Mouse (Mus musculus): ENCODE data around the gene Ssbp3. TPM values are rescaled to one million over a fixed set of nuclear protein-coding genes. Genes with fewer than 3 reads are reported as not detected.

Gene Ssbp3
- total RNA-seq, 2 experiments from 2014 or later: 146 to 149 TPM

DNA sequence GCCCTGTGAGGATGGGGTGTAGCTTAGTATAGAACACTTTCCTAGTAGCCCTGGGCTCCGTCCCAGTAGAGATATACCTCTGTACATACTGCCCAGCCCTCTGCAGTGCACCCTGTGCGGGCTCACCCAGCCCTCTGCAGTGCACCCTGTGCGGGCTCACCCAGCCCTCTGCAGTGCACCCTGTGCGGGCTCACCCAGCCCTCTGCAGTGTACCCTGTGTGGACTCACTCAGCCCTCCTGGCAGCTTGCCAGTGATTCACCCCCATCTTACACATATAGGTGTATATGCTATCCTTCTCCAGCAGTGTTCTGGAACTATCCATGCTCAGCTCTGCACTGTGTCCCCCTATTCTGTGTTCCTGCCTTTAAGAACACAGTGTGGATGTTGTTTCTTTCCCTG is 168.4 kb downstream of the Ssbp3 start:
- intact Hi-C loops (cut with DNase I): no loop called here

DNA sequence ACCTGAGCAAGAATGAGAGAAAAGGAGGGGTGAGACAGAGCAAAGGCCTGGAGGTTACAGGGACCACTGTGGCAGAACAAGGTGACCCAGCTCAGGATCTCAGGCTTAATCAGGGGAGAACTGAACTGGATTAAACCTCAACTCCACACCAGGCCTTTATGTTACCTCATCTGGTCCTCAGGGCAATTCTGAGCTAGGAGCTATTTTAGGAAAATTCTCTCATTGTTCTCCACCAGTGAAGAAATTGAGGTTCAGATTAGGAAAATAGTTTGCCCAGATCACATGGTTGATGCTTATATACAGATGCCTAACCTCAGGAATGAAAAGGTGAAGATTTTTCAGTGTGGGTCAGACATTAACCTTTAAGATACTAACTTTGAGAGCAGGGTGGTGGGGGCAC is 169.2 kb downstream of the Ssbp3 start:
- no peak for DNase-seq
- intact Hi-C loops (cut with DNase I): no loop called here

More for the DNA sequence above, 168.4 kb downstream of the Ssbp3 start:
- DNase-seq: no peak

DNA sequence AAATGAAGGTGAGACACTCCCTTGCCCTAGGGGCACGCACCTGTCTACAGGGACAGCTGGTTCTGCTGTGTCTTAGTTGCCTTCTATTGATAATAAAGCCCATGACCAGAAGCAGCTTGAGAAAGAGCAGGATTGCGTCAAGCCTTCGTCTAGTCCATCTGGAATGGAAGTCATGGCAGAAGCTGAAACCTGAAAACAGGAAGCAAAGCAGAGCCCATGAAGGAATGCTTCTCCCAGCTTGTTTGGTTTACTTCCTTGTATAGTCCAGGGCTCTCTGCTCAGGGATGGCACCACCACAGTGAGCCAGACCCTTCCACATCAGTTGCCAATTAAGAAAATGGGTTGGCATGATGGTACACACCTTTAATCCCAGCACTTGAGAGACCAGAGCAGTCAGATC is 171.7 kb downstream of the Ssbp3 start:
- intact Hi-C loops (cut with DNase I): no loop called here
- DNase-seq: no peak

DNA sequence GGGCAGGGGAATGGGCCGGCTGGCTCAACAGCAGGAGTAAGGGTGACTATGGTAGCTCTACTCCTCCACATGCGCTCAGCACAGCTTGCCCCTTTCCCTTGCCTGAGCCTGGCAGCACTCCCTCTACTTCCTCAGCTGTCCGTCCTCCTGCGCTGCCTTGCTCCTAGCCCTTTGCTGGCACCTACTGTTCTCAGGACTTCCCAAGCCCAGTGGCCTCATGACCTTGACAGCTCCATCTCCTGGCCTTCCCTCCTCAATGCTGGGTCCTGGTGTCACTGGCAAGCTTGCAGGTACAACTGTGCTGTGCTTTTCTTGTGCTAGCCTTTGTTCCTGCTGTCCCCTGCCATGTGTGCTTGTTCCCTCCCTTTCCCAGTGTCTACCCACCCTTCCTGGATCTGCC is 172.6 kb downstream of the Ssbp3 start:
- DNase-seq: no peak

DNA sequence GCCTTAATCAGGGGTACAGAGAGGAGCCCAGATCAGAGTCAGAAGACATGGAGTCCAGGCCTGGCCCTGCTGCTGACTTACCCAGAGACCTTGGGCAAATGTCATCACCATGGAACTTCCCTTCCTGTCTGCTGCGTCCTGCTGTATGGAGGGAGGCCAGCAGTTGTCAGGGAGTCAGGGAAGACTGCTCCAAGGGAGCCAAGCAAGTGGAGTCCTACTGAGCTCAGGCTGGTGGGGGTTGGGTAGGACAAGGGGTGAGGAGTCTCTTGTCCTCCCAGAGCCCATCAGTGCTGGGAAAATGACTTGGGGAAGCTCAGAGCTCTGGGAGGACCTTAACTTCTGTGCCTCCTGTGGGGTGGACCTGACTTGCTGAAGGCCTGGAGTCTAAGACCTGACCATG is 173.8 kb downstream of the Ssbp3 start:
- intact Hi-C loops (cut with DNase I): no loop called here
- peak; percentile 41 for DNase-seq

More for the DNA sequence above, 172.6 kb downstream of the Ssbp3 start:
- intact Hi-C loops (cut with DNase I): no loop called here

DNA sequence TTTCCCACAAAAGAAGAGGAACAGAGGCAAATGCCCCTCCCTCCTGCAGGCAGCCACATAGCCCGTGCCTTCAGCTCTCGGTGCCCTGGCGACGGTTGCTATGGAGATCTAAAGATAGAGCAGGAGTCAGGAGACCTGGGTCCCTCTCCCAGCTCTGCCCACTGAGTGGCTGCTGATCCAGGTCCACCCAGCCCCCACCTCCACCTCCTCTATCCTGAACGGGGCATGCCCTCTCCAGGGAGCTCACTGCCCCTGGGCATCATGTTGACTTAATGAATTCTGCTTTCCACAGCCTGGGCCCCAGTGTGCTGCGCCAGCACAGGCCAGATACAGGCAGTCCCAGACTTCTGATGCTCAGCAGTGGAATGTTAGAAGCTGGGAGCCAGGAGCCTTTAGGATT is 174.4 kb downstream of the Ssbp3 start:
- DNase-seq: peak; percentile 59
- intact Hi-C loops (cut with DNase I): no loop called here

DNA sequence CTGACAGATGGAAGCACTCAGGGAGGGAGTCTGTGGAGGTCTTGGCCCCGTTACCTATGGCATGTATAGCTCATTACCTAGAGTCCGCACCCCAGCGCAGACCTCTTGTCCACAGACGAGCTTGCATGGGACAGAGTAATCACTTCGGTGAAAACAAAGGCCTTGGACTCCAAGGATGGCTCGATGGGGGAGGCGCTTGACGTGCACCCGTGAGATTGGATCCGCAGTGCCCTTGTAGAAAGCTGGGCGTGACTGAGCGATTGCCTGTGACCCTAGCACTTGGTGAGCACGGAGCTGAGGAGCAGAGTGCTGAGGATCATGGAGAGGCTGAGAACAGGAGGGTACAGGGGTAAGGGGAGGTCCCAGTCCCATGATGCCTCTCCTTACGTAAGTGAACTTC is 181.2 kb downstream of the Ssbp3 start:
- DNase-seq: no peak
- intact Hi-C loops (cut with DNase I): no loop called here

DNA sequence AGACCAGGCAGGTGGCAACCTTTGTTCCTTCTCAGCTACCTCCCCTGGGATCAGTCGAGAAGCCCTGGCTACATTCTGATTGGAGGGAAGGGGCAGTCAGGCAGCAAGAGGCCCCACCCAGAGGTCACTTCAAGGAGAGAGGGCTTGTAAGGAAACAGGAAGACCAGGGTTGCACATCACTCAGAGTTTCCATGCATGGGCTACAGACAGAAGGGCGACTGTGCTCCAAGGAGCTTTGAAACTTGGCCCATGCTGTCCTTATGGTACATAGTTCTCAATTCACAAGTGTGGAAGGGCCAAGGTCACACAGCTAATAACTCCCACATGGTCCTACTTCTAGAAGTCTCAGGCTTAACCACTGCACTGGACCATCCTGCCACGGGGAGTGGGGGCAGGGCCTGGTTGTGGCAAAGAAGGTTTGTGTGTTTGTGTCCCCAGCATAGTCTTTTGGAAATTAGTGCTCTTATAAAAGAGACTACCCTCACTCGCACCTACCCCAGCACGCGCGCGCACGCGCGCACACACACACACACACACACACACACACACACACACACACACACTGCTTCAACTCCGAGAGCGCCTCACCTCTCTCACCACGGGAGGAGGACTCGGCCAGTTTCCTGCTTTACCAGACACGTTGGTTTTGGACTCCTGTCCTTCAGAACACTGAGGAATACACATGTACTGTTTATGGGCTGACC is 184.1 kb downstream of the Ssbp3 start:
- intact Hi-C loops (cut with DNase I): no loop called here
- DNase-seq: no peak

DNA sequence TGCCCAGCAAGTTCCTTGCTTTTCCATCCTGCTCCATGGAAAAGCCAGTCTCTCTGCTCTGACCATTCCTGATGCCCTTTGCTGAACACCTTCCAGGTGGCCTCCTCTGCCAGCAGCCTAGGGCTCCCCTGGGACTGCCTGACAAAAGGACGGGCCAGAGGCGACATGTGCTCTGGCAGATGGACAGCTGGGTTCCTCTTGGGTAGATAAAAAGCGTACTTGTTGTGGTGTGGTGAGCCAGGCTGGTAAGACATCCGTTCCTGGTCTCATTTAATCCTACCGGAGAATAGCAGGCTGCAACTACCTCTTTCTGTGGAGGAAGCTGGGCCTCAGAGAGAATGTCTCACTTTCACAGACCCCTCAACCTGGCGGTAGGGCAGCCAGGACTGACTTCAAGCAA is 185.5 kb downstream of the Ssbp3 start:
- DNase-seq: peak; percentile 83
- intact Hi-C loops (cut with DNase I): no loop called here

DNA sequence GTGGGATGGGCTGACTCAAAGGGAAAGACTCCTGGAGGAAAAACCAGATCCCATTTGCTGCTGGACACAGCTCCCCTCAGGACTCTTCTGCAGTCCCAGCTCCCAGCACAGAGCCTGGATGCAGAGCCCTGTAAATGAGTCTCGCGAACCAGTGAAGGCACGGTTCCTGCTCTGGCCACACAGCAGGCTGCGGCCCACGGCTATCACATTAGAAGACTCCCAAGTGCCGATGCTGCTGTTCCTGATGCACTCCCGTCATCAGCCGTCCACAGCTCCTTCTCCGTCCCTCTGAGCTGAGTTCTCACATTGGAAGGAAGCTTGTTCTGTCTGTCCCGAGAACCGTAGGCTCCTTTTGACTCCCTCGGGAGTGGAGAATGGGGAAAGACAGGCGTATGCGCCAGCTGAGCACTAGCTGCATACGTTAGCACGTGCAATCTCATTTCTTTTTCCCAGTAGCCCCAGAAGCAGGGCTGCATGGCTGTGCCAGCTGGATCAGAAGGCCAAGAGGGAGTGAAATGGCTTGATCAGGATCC is 186.4 kb downstream of the Ssbp3 start, which contains the start of gene Cdcp2:
Gene Cdcp2 (plus strand): TSS at position 51 of the 533 bp plus-strand sequence.
- intact Hi-C loops (cut with DNase I): no loop called here
- DNase-seq: no peak

DNA sequence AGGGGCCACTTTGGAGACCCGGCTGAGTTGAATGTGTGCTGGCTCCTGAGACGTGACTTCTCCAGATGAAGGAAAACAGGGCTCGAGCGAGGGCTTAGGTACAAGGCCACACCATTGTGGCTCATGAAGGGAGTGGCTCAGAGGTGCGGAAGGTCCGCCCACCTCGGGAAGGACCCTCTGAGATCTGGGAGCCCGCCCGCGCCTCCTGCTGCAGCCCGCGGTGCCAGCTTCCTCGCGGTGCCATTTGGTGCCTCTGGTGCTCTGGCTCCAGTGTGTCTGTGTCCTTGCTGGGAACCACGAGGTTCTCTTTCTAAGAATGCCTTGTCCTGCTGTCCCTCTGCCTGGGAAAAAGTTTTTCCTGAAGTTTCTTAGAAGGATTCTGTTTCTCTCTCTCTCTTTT is 187.4 kb downstream of the Ssbp3 start:
- DNase-seq: peak; percentile 43
- intact Hi-C loops (cut with DNase I): no loop called here

DNA sequence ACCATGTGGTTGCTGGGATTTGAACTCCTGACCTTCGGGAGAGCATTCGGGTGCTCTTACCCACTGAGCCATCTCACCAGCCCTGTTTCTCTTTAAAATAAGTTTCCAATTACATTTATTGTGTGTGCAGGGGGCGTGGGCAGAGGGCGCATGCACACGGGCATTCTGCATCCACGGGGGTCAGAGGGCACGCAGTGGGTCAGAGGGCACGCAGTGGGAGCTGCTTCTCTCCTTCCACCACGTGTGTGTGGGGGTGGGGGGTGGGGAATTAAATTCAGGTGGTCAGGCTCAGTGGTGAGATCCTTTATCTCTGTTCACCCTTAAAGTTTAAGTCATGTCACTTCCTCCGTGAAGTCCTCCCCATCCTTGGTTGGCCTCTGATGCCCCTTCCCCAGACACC is 187.9 kb downstream of the Ssbp3 start:
- no peak for DNase-seq
- intact Hi-C loops (cut with DNase I): no loop called here

DNA sequence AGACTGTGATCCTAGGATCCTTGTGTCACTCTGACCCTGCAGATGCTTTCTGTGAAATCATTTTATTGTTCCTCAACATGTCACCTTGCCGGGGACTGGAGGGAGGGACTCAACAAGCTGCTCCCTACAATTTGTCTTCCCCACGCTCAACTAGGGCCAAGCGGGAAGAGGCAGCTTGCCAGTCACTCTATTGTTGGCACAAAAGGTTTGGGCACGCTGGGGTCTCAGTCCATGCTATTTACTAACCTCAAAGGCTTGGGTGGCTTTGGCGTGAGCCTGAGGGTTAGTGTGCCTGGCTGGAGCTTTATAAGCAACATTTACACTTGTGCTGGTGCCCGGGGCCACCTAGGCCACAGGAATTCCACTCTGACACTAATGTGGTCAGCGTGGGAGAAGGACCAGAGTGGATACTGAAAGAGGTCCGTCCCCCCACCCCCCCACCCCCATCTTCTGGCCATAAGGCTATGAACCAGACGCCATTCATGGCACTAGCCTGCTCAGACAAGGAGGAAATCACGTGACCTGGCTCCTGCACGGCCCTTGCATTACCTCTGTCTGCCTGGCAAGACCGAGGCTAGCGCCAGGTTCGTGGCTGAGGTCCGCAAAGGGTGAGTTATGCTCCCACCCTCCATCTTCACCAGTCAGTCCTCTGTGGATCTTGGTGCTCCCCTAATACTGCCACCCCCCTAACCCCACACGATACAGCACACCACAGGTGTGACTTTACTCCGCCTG is 188.5 kb downstream of the Ssbp3 start:
- peak; percentile 36 for DNase-seq
- intact Hi-C loops (cut with DNase I): no loop called here

Other genes with a start within 250 kb of the Ssbp3 start
- 10 to 100 TPM; 57.4 to 62.1 TPM for gene Ttc4, start 231.8 kb upstream of the Ssbp3 start, total RNA-seq (2021)
- gene Mroh7, start 179.8 kb upstream of the Ssbp3 start, total RNA-seq (2021): 1 to 10 TPM; 1.3 to 1.6 TPM
- not detected for gene Fam151a, start 176.8 kb upstream of the Ssbp3 start, total RNA-seq (2021)
- gene Acot11, start 105.7 kb upstream of the Ssbp3 start, total RNA-seq (2021): 1 to 10 TPM; 3.7 to 3.8 TPM
- 10 to 100 TPM; 65.6 to 71.2 TPM for gene Mrpl37, start 156.2 kb downstream of the Ssbp3 start, total RNA-seq (2021)
- gene Cyb5rl, start 156.3 kb downstream of the Ssbp3 start, total RNA-seq (2021): 1 to 10 TPM; 5.6 to 6.9 TPM
- not detected for gene Cdcp2, start 186.2 kb downstream of the Ssbp3 start, total RNA-seq (2021)